Mouse (Mus musculus) urinary bladder, postnatal 10 days (tissue): ENCODE results near the gene Man2a2.
"Not testable (repeated sequence)": the region's sequence is repeated elsewhere in the genome, so short reads cannot be mapped to it uniquely, and the experiment has no call there.

Source experiments
- DNase-seq: peaks from one replicate; pipeline ENCODE4 v3.0.0; 2022; ENCODE audit warnings: low spot score

The Man2a2 gene

GRCm38 (mm10) chr7:80334848-80335247 is 36.3 kb downstream of the Man2a2 start:
- no peak for DNase-seq

DNA sequence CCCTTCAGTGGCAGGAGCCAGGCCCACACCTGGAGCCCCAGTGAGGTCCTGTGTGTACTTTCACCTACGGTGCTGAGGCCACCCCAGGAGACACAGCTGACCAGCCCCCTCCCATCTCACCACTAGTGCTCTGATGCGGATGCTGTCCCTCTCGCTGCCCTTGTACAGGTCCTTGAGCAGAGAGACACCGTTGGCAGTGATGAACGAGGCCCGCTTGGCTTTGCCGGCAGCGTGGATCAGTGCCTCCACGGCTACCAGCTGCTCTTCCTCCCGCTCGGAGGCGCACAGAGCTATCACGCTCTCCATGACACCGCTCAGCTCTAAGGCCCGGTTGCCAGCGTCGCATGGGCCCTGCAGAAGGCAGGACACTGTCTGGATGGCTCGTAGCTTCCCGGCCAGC is 39.7 kb downstream of the Man2a2 start:
- no peak for DNase-seq

DNA sequence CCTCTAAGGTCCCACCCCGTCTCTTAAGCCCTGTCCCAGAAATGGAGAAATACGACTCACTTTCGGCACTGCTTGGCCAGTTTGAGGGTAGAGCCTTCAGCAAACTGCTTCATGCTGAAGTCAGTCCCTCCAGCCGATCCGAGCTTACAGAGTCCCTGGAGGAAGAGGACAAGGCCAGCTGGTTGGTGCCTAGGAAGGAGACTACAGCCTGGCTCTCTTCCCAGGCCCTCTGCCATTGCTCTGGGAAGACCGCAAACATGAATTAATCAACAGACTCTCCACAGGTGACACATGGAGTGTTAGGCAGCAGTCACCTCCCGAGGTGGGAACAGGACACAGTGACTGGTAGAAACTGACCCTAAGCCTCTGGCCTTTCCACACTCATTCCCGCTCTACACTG is 40.9 kb downstream of the Man2a2 start:
- no peak for DNase-seq

- no peak for DNase-seq
Measured at GRCm38 (mm10) chr7:80326076-80326475, 45.1 kb downstream of the Man2a2 start.

DNA sequence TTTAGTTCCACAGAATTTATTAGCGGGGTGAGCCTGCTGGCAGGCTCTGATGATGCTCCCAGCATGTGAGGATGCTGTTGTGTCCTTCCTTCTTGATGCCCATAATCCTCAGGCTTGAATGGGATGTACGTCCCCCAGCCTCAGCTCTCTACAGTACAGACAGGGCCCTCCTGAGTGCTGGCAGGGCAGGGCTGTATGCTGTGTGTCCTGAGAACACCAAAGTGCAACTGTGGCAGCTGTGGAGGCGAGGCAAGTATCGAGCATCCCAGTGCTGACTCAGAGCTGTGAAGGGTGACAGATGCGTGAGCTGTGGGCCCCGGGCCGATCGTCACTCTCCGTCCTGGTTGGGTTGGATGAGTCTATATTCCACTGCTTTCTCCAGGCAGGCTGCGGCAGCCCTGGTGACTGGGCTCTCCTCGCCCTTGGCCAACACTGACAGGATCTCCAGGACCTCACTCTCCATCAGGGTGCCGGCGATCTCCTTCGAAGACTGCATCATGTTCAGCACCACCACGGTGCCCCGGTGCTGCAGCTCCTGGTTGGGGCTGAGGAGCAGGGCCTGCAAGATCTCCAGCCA is 45.8 kb downstream of the Man2a2 start:
- DNase-seq, result no peak

DNA sequence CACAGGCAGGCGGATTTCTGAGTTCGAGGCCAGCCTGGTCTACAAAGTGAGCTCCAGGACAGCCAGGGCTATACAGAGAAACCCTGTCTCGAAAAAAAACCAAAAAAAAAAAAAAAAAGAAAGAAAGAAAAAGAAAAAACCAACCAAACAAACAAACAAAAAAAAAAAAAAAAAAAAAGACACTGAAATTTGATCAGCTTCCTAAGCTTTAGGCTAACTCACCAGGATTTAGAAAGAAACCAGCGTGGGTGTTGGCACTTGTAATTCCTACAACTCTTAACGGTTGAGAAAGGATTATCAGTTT is 46.4 kb downstream of the Man2a2 start:
- not testable (repeated sequence) for DNase-seq

DNA sequence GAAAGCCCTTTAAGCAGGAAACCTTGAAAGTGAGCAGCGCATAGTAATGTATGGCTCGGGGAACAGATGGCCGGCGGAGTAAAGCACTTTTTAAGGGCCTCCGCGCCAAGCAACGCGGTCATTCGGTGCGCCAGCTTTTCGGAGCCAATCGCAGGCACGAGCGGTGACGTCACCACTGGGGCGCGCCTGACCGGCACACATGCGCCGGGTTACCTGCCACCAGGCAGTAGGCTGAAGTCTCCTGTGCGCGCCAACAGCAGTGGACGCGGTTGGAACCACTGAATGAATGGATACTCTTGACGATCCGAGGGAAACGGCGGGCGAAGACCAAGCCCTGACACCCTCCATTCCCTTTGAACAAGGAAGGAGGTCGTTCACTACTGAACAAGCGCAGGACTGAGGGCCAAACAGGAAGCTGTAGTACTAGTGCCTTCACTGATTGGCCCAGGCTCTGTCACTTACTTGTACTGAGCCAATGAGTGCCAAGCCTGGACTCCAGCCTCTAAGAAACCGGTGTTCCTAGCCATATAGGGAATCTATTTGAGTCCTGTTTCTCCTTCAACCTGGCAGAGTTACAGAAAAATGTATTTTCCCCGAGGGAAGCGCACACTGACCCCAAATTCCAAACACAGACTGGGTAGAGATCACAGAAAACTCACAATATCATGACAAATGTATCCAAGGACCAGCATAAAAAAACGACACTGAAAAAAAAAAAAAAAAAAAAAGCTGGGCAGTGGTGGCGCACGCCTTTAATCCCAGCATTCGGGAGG is 46.9 kb downstream of the Man2a2 start, which contains the start of gene Rccd1:
Gene Rccd1, minus strand, starts transcription at position 412 of the 773 bp plus-strand sequence.
- peak; percentile 86 for DNase-seq

DNA sequence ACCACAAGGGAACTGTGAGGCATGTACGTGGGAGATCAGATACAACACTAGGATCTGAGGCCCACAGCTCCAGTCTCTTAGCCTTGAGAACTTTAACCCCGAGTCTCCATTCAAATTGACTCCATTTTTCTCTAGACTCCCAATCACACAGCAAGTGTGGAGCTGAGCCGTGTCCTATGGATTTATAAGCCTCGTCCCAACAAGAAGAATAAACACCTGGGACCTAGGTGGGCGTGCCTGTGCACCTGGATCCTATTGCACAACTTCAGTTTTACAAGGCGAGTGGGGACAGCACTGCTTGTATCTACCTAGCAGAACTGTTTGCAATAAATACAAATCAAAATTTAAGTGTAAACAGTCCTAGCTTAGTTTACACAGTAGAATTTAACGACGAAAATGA is 47.8 kb downstream of the Man2a2 start:
- DNase-seq, result no peak

DNA sequence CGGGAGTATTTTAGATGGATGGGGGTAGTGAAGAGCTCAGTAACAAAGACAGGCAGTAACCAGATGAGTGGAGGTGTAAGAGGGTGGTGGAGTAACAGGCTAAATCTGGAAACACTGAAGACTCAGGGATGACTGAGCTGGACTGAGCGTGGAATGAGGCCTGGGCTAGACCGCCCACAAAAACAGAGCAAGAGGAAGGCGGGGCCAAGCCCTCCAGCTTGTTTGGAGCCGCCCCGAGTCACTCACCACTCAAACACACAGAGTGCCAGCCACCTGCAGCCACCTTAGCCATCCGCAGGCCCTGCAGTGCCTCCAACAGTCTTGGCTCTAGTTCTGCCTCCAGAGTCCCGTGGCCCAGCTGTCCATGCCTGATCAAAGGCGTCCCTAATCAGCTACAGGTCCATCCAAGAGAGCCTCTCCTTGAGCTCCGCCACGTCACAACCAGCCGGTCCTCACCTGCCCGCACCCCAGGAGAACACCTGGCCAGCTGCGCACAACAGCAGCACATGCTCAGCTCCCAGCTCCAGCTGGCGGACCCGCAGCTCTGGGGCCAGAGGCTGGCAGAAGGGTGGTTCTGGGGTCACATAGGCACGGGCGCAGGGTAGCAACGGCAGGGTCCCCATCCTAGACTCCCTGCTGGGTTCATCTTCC is 51.2 kb downstream of the Man2a2 start:
- no peak for DNase-seq

DNA sequence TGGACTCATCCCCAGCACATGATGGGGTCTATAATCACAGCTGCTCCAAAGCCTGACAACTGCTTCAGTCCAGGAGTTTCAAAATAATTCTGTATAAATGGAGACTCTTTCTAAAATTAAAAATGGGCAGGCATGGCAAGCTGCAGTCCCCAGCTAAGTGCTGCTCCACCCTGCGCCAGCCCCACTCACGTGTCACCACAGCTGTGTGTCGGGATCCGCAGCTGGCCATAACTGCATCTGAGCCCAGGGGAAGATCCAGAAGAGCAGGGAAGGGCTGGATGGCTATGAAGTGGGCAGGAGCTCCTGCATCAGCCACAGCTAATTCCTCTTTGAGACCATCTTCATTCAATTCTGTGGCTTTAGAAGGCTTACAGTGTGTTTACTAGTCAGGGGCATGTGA is 52.5 kb downstream of the Man2a2 start:
- DNase-seq, result no peak

DNA sequence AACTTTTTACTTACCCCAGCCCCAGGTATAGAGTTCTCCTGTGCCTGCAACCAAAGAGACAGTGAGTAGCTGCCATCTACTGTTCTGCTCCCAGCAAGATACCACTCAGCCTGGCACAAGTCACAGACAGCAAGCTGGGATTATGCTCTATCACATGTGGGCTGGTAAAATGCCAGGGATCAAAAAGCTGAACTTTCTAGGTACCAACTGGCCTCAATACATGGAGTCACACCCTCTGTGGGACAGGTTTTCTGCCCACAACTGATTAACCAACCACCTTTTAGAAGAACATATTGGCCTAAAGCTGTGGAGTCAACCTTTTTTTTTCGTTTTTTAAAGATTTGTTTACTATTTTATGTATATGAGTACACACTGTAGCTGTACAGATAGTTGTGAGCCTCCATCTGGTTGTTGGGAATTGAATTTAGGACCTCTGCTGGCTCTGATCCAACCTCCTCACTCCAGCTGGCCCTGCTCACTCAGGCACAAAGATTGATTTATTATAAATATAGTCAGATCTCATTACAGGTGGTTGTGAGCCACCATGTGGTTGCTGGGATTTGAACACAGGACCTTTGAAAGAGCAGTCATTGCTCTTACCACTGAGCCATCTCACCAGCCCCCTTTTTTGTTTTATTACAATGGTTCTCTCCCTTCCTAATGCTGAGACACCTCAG is 53.6 kb downstream of the Man2a2 start:
- no peak for DNase-seq

- DNase-seq, result no peak
Measured at GRCm38 (mm10) chr7:80315733-80316132, 55.4 kb downstream of the Man2a2 start.

- DNase-seq, result no peak
Measured at GRCm38 (mm10) chr7:80310771-80311170, 60.4 kb downstream of the Man2a2 start.

DNA sequence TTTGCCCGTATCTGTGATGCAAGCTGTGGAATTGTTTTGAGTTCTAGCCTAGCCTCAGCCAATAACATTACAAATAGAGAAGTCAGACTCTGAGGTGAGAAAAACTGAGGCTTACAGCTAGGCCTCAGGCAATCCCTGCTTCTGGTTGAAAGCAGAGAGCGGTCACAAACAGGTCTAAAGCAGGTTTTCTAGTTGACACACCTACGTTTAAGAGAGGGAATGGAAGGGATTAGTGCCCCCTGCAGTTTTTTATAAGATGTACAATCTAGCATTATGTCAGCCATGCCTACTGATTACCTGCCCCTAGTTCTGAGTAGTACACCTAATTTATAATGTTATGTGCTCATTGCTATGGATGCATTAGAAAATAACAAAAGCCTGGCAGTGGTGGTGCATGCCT is 63.4 kb downstream of the Man2a2 start:
- no peak for DNase-seq

DNA sequence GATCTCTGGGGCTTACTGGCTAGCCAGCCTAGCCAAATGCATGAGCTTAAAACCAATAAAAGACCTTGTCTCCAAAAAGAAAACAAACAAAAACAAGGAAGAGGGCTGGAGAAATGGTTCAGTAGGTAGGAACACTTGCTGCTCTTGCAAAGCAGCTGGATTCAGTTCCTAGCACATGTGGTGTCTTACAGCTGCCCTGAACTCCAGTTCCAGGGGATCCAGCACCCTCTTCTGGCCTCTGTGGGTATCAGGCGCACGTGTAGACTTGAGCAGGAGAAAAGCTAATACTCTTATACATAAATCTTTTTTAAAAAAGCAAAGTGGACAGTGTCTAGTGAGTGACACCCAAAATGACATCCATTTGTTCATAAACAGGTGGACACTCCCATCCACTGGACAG is 69.7 kb downstream of the Man2a2 start:
- DNase-seq, result no peak

- no peak for DNase-seq
Measured at GRCm38 (mm10) chr7:80299568-80299967, 71.6 kb downstream of the Man2a2 start.
